Mouse (Mus musculus) adrenal gland, adult (tissue): ENCODE measurements around the gene Gm20388.
A peak's percentile ranks its signal among the peaks of the same experiment; 100 is the strongest.
"Not testable (repeated sequence)": the region's sequence is repeated elsewhere in the genome, so short reads cannot be mapped to it uniquely, and the experiment has no call there.

Experiments
- DNase-seq, 2 experiments: peaks; one replicate each; pipeline ENCODE4 v3.0.0; 2022 to 2023; ENCODE audit warnings: low spot score in 1 of 2; ENCODE audit not compliant: inconsistent age in 2 of 2

The Gm20388 gene

GRCm38 (mm10) chr8:123427639-123428275 lies 3517.1 kb downstream of the Gm20388 start:
- DNase-seq = no peak

DNA sequence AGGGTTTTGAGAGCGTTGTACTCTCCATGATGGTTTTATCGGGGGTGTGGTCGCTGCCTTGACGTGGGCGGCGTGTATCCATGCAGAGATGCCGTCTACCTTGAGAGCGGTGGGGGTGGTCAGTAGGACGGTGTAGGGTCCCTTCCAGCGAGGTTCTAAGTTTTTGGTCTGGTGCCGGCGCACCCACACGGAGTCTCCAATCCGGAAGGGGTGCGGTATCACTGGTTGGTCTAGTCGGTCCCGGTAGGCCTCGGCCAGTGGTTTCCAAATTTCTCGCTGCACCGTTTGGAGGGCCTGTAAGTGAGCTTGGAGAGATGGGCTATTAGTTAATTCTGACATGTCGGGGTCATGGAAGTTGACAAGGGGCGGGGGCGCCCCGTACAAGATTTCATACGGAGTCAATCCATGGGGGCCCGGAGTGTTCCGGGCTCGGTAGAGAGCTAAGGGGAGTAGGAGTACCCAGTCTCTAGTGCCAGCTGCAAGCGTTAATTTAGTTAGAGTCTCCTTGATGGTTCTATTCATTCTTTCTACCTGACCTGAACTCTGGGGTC lies 3517.8 kb downstream of the Gm20388 start:
- no peak for DNase-seq

GRCm38 (mm10) chr8:123428939-123429721 lies 3518.5 kb downstream of the Gm20388 start:
- DNase-seq = no peak

GRCm38 (mm10) chr8:123429722-123430013 lies 3519.0 kb downstream of the Gm20388 start:
- DNase-seq = not testable (repeated sequence)

- DNase-seq = not testable (repeated sequence)
Measured at GRCm38 (mm10) chr8:123430936-123431335, 3520.3 kb downstream of the Gm20388 start.

- DNase-seq = no peak
Measured at GRCm38 (mm10) chr8:123431616-123432365, 3521.2 kb downstream of the Gm20388 start.

GRCm38 (mm10) chr8:123432381-123432780 lies 3521.7 kb downstream of the Gm20388 start:
- no peak for DNase-seq

DNA sequence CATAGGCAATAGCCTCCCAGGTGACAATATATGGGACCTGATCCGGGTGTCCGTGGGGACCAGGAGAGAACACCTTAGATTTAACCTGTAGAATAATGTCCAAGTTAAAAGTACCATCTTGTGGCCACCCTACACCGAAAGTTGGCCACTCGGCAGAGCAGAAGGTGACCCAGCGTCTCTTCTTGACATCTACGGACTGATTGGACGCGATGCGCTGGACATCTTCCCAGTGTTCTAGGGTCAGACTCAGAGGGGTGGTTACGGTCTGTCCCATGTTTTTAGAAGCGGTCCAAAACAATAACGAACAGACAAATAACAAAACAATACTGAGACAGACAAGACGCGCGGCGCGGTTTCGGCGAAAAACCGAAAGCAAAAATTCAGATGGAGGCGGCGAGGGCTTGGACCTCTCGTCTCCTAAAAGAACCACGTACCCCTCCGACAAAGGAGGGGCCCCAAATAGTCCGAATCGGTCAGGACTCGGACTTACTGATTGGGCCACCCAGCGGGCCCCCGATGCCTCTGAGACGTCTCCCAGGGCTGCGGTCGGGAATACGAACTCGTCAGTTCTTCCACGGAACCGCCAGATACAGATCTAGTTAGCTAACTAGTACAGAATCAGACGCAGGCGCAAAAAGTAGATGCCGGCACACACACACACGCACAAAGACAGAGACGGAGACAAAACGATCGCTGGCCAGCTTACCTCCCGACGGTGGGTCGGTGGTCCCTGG lies 3522.8 kb downstream of the Gm20388 start:
- DNase-seq = not testable (repeated sequence)

GRCm38 (mm10) chr8:123441788-123442187 lies 3531.1 kb downstream of the Gm20388 start:
- DNase-seq = no peak

GRCm38 (mm10) chr8:123442351-123442750 lies 3531.7 kb downstream of the Gm20388 start:
- DNase-seq = no peak

DNA sequence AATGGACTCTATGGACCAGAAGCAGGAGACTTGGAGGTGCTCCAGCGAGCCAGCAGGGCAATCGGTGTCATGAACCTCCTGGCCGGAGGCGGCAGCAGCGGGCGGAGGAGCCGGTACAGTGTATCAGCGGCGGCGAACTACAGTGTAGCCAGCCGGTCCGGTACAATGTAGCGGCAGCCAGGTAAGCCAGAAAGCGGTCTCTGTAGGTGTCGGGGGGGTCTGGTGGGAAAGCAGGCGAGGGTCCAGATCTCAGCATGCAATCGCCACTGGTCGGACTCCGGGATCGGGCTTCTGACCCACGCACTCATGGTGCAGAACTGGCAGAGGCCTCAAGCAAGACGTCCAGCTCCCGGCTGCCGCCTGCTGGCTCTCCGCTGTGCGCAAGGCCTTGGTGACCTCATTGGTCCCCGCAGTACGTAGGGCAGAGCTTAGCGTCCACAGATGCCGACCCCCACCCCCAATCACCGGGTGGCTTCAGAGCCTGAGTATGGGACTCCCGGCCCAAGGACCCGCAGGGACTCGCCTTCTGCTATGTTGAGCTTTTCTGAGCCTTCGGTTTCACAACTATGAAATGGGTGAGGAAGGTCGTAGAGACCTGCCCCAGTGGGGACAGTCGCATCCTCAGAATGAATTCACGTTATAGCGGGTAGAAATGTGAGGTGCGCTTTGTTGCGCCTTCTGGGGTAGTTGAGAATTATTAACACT lies 3532.4 kb downstream of the Gm20388 start:
- DNase-seq = peak; percentile 92 to 99

DNA sequence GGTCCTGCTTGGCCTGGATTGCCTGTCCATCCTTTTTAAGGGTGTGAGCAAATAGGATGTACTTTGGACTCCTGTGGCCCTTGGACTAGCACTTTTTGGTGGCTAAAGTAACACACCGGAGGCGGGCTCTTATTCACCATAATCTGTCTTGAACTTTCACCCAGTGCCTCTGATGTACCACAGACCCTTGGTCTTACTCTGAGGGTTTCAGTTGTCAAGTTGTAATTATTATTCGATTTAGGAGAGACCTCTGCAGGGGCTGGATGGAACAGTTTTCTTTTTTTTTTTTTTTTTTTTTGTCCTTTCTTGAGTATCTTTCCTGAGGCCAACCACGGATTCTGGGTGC lies 3532.9 kb downstream of the Gm20388 start:
- no peak for DNase-seq

GRCm38 (mm10) chr8:123444131-123444530 lies 3533.5 kb downstream of the Gm20388 start:
- no peak for DNase-seq

GRCm38 (mm10) chr8:123445981-123446380 lies 3535.3 kb downstream of the Gm20388 start:
- DNase-seq = no peak

DNA sequence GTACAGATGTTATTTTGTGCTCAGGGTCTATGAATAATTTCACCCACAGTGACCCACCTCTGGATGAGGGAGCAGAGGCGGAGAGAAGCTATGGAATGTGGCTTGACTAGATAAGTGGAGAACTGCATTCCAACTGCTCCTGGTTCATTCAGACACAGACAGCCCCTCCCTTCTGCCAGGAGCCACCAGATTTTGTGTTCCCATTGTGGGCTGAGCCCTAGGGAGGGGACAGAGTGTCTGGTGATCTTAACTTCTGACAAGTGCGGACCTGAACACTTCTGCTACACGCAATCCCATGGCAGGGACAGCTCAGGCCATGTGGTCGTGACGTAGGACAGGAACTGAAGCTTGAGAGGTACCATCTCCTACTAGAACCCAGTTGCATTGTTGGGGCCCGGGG lies 3536.2 kb downstream of the Gm20388 start:
- DNase-seq = no peak

DNA sequence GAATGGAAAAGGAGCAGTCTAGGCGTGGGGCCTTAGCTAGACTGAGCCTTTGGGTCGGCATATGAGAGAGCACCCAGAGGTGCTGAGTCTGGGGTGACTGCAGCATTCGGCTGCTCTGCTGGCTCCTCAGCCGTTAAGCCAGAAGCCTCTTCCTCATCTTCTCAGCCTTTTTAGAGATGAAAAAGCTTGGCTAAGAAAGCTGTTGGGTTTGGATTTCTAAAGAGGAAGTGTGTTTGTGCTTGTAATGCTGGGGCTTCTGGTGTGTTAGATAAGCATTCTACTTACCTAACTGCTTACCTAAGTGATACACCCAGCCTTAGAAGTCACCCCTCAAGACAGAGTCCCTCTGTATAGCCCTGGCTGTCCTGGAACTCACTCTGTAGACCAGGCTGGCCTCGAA lies 3540.1 kb downstream of the Gm20388 start:
- no peak for DNase-seq

- DNase-seq = not testable (repeated sequence)
Measured at GRCm38 (mm10) chr8:123451747-123452146, 3541.1 kb downstream of the Gm20388 start.

DNA sequence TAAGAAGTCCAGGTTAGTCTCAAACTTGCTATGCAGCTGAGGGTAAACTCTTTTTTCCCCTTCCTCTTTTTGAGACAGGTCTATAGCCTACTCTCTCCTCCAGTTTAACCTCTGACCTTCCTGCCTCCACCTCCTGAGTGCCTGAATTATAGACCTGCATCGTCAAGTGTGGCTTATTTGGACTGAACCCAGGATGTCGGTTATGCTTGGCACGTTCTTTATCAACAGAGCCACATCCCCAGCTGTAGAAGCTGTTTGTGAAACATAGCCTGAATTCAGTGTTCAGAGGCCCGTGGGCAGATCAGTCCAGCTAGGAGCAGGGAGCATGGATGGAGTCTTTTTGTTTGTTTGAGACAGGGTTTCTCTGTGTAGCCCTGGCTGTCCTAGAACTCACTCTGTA lies 3541.5 kb downstream of the Gm20388 start:
- DNase-seq = no peak

DNA sequence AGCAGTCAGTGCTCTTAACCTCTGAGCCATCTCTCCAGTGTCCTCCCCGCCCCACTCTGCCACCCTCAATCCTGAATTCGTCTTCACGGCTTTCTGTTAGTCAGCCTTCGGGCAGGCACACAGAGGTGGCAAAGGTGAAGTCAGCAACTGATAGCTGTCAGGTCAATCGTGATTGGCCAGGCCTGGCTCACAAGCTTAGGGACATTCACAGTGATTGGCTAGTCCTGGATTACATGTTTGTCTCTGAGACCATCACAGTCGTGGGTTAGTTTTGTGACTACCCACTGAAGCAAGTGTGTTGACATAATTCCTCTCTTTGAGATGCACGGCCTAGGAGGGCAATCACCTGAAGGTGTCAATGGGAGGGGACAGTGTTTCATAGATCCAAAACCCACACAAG lies 3542.7 kb downstream of the Gm20388 start:
- DNase-seq = no peak

DNA sequence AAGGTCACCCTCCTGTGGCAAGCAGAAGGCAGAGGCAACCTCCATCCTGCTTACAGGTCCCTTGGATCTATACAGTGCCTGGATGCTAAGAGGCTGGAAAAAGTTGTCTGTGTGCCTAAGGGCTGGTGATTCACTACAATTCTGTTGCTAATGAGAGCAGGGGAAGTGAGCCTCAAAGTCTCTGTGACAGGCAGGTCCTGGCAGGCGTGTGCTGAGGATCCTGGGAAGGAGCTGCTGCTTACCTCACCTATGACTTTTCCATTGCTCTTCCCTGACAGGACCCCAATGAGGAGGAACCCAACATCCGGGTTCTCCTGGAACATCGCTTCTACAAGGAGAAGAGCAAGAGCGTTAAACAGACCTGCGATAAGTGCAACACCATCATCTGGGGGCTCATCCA lies 3543.3 kb downstream of the Gm20388 start:
- DNase-seq = no peak

DNA sequence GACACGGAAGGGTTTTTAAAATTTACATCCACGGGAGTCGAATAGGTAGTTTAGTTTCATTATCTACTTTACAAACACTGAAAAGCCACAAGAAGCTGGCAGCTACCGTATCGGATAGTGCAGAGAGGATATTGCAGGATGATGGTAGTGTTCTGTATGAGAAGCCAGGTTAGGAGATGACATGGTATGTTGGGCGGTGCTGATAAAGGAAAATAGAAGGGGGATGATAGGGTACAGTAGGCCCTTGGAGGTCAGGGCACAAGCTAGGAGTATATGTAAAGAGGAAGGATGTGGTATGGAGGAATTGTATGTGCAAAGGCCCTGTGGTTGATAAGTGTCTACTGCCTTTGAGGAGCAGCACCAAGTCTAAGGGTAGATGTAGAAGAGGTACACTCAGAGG lies 3543.9 kb downstream of the Gm20388 start:
- no peak for DNase-seq
